Mouse (Mus musculus) thymus, postnatal 10 days (tissue): ENCODE measurements around the gene 2300009A05Rik.

Experiments used
- DNase-seq, 2 experiments: peaks; one replicate each; pipeline ENCODE4 v3.0.0; 2021; ENCODE audit warnings: low spot score in 2 of 2

The 2300009A05Rik gene

DNA sequence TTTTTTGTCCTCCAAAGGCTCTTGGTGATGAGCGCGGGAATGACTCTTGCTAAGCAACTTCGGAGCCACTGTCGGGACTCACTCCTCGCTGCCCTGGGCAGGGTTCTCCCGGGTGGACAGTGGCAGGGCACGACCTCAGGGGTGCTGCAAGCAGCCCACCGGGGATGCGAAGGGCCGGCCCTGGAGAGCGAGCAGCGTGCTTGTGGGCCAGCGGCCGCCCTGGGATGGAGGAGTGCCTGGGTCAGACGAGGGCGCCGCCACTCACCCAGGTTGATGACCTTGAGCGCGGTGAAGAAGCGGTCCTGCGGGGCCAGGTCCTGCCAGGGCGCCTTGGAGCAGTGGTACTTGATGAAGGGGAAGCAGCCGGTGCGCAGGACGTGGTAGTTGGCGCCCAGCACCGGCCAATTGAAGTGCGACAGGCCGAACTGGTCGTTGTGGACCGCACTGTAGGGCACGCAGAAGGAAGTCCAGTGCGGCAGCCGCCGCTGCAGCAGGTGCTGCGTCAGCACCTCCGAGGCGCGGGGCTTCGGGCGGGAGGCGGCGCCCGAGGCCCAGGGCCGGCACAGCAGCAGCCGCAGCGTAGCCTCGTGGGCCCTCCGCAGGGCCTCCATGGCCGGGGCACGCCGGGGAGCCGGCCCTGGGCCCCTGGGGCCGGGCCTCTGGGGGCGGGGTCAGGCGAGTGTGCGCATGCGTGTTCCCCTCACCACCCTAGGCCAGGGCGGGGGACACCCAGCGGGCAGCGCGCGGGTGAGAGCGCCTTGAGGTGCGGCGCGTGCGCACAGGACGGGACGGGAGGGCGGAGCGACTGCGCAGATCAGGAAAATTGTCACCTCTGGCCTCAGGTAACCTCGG, at the start of gene 2300009A05Rik:
Gene 2300009A05Rik, minus strand, starts transcription at position 636 of the 852 bp plus-strand sequence.
- peak; percentile 94 to 96 for DNase-seq

DNA sequence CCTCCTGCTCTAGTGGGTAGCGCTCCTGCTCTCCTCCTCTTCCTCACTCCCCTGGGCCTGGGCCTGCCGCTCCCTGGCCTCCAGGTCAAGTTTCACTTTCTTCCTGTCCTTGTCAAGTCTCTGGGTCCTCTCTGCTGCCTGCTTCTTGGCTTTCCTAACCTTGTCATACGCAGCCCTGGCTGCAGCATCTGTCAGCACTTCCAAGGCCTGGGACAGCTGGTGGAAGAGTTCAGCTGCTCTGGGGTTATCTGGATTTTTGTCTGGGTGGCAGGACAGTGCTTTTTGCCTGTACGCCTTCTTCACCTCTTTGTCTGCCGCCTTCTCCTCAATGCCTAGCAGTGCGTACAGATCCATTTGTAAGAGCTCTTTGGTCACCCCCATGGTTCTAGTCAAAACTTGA, 44.6 kb upstream of the 2300009A05Rik start:
- DNase-seq, result no peak

DNA sequence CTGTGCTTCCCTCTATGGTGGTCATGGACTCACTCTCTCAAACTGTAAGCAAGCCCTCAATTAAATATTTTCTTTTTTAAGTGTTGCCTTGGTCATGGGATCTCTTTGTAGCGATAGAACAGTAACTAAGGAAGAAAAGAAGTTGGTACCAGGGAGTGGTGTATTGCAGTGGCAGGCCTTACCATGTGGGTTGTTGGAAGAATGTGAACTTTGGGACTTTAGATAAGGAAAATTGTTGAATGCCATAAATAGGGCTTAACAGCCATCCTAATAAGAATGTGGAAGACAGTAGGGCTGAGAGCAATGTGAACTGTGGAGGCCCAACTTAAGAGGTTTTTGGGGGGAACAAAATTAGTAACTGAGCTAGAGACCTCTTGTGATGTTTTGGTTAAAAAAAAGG, 31.6 kb upstream of the 2300009A05Rik start:
- DNase-seq, result no peak

DNA sequence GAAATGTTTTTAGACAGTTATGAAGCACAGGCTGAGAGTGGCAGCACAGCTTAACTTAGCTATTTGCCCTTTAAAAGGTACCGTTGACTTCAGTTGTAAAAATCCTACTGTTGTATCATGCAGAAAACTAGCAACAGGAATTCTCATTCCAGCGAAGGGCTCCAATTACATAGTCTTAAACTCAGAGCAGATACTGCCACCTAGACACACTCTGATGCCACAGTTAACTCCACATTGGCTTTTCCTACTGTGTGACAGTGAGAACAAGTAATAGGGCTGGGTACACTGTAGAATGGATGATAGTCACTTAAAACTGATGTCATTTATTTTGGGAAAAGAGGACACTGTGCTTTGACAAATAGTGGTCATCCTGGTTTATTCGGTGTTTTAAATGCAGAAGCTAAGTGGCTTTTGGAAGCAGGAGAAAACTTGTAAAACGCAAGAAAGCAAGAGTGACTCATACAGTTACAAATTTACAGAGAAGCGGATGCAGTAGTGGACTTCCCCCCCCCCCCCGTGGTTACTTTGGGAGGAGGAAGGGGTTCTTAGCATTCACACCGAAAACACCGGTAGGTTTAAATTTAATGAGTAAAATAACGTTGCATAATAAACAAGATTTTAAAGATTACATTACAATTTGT, 22.2 kb upstream of the 2300009A05Rik start:
- no peak for DNase-seq

DNA sequence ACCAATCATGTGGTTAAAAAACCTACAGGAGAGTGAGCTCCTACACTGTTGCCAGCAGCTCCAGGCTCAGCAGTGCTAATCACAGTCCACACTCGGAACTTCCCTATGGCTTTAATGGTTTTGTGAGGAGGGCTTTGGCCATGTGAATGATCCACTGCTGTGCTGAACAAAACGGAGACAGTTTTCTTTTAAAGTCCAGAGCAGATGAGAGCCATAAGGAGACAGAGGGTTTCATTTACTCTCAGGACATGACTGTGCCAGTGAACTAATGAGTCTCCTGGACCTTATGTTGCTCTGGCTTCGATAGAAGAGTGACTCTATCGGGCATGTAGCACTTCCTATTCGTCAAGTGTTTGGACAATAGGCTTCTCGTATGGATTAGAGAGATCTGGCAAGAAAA, 21.4 kb upstream of the 2300009A05Rik start:
- DNase-seq, result no peak

DNA sequence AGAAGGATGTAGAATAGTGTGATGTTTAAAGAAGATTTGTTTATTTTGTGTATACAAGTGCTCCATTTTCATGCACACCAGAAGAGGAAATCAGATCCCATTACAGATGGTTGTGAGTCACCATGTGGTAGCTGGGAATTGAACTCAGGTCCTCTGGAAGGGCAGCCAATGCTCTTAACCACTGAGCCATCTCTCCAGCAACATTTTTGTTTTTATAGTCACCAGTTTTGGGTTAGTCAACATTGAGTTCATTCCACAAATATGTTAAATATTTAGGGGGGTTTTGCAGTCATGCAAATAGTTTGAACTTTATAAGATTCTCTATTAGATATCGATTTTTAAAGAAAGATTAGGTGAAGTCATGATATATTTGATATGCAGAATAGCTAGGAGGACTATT, 1.1 kb upstream of the 2300009A05Rik start:
- no peak for DNase-seq

DNA sequence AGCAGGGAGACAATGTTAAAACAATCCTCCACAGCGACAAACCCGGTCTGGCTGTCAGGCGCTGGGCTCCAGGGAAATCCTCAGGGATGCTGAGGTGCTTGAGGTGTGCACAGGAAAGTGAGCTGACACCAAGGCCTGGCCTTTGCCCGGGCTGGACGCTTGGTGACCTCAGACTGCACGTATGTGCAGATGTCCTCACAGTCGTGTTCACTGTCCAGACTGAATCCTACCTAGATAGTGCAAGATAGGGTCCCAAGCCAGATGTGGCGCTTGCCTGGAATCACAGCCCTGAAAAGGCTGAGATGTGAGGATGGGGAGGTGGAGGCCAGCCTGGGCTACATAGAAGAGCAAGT, 393 bp upstream of the 2300009A05Rik start:
- no peak for DNase-seq

DNA sequence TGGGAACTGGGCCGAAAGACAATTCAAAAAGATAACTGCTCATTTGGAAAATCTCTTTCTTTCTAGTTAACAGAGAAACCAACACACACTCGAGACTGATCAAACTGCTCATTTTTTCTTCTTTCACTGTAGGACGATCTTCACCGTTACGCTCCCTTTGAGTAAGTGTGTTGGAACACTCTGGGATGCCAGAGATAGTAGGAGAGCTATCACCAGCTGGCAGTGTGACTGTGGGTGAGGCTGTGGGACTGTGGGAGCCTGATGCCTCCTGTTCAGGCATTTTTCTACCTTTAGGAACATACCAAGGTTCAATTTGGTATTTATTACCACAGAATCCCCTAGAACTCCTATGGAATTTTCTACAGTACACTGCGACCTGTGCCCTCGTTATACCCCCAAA, 3.4 kb downstream of the 2300009A05Rik start:
- no peak for DNase-seq

DNA sequence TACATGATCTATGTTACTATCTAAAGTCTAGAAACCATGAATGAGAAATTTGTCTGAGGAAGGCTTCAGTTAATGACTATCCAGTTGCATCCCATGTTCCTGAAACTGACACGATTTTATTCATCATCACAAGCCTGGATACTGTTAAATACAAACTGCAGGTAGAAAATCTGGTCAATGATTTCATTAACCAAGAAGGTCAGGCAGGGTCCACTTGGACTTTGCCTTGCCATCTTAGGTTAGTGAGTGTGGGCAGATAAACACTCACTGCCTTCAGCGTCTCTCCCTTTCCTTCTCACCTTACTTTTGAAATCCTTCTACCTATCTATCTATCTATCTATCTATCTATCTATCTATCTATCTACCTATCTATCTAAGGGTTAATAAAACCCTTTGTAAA, 7.7 kb downstream of the 2300009A05Rik start:
- no peak for DNase-seq

DNA sequence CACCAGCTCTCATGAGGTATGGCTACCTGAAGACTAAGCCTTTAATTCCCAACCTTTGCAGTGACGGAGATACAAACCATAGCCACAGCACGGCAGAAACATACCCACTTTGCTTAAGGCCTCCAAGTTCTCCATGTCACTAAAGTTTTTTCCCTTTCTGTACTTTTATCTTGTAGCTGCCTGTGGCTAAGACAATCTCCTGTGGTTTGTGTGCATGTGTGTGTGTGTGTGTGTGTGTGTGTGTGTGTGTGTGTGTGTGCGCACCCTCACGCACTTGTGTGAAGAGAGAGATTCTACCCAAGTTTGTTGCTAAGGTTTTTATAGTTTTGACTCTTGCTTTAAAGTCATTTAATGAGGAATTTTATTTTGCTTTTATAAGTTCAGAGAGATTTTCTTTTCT, 16.3 kb downstream of the 2300009A05Rik start:
- DNase-seq, result no peak

DNA sequence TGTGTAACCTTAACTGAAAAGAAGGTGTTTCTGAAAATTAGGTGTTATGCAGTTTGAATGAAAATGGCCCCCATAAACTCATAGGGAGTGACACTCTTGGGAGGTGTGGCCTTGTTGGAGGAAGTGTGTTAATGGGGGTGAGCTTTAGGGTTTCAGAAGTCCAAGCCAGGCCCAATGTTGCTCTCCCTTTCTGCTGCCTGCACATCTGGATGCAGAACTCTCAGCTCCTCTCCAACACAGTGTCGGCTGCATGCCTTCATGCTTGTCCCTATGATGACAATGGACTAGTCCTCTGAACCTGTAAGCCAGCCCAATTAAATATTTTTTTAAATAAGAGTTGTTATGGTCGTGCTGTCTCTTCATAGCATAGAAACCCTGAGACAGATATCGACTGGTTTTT, 18.7 kb downstream of the 2300009A05Rik start:
- DNase-seq, result no peak

DNA sequence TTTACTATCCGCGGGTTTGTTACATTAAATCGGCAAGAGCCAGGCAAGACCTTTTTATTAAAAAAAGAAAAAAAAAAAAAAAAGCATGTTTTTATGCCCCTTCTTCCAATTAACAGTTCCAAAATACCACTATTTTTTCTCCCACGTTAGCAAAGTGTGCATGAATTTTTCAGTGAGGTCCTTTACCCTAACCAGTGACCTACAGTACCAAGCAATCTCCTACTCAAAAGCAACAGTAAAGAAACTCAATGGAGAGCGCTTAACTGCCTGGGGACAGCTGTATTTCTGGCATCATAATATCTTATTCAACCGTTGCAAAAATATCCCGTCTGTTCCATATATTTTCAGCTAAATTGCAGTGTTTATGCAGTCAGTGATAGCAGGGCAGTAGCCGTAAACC, 20.9 kb downstream of the 2300009A05Rik start:
- no peak for DNase-seq

DNA sequence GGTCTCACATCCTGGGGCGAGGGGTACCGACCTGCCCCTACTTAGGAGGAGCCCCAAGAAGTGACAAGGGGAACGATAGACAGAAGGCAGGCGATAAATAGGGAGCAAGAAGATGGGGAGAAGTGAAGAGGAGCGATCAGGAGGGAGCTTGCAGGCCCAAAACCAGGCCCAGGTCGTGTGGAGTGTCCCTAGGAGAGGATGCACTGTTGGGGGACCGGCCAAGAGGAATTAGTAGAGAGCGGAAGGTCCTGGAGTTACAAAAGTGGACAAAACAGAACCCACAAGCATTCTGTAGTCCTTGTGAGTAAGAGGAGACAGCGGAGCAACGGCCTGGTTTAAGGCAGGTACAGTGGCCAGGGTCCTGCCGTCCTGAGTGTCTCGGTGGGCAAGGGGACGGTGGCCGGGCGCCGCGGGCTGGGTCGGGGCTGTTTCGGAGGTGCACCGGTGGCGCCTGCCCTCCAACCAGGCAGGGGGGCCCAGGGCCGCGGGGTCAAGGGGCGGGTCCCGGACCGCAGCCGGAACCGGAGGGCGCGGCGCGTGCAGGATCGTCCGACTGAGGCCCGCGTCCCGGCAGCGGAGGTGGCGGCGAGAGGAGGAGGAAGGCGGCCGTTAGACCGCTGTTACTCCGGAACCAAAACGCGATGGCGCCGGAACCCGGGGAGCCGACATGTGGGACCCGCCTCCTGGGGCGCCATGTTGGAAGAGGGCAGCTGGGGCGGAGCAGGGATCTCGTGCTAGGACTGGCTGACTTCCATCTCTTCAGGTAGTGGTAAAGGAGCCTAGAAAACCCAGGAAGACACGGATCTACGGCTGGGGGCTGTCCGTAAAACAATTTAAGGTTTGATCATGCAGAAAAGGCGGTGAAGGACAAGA, 21.5 kb downstream of the 2300009A05Rik start, which contains the start of gene Map2k5:
Gene Map2k5, minus strand, starts transcription at position 633 of the 873 bp plus-strand sequence.
- DNase-seq, result peak; percentile 88 to 92

DNA sequence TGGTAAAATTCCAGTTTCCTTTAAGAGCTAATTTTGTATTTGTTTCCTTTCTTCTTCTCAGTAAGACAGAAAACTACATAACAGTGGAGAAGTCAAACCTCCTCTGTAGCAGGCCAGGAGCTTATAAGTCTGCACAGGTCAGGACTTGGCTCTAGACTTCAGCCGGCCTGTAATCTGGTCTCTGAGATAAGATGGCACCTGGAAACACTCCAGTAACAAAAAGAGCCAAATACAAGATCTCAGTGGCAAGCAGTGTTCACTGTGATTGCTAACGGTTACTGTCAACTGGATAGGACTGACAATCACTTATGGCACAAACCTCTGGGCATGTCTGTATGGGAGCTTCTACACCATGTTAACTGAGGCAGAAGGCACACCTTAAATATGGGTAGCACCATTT, 25.7 kb downstream of the 2300009A05Rik start:
- no peak for DNase-seq

DNA sequence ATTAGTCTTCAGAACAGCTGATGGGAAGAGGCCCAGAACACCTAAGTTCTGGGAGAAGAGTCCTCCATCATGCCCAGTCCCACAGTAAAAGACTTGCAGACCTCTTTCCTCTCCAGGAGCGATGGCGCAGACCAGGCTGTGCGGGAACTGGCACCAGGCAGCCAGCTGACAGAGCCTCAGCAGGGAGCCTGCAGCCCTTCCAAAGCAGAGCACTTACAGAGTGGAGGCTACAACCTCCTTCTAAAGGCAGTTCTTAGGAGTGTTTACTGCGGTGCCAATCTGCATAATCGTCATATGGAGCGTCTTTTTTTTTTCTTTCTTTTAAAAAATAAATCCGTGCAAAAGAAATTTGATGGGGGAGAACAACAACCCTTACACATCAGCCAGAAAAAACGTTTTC, 26.5 kb downstream of the 2300009A05Rik start:
- no peak for DNase-seq

DNA sequence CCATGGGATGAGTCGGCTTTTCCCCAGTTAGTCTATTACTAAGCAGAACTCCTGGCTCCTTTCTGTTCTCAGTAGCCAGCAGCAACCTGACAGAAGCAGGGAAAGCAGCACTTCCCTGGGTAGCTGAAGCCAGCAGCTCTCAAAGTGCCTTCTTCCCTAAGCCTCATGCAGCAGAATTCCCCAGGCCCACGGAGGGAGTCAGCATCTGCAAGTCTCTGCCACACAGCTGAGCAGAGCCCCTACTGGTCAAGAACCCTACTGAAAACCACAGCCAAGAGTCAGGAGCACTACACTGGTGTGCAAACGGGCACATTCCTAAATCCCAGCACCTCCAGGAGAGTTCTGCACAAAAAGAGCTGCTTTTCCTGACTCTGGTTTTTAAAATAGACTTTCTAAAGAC, 38.6 kb downstream of the 2300009A05Rik start:
- no peak for DNase-seq

DNA sequence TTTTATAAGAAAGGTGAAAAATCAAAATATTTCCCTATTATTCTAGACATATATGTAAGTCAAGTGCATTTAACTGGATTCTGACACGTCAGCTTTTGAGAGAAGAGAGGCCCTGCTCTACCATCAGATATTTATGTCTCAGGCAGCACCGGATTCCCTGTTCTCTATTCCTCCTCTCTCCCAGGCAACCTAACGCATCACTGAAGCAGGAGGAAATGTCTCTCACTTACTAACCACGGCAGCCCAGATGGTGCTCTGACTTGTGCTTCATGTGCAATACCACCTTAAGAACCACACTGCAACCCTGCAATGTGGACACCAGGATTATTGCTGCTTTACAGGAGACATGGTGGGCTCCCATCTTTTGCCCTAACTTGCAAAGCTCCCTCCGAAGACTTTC, 40.0 kb downstream of the 2300009A05Rik start:
- DNase-seq, result no peak

DNA sequence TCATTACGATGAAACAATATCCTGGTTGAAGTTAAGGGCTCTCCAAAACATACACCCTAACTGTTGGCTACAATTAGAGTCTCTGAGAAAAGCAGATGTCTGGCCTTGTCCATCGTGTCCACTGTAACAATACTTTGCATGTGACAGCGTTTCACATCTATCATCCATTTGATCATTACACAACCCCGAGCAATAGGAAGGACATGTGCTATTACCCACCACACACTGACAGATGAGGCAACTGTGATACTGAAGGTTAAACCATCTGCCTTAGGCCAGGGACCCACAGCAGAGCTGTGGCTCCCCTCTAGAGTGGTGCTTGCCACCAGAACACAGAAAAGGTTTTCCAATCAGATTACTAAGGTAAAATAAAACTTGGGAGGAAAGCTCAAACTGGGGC, 42.3 kb downstream of the 2300009A05Rik start:
- DNase-seq, result no peak

DNA sequence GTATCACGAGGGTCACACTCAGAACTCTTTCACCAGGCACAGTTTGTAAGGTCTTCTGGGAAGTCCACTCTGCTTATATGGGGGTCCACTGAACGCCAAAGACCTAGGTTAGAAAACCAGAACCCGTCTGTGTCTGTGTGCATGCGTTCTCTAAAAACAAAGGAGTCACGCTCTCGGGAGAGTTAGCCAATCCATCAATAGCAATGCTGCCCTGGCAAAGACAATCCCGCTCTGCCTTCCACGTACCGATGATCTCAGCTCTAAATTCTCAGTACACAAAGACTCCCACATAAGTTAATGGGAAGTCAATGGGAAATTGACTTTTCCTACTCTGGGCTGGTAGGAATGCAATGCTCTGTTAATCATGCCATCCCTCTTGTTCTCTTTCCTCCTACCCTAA, 42.8 kb downstream of the 2300009A05Rik start:
- no peak for DNase-seq

DNA sequence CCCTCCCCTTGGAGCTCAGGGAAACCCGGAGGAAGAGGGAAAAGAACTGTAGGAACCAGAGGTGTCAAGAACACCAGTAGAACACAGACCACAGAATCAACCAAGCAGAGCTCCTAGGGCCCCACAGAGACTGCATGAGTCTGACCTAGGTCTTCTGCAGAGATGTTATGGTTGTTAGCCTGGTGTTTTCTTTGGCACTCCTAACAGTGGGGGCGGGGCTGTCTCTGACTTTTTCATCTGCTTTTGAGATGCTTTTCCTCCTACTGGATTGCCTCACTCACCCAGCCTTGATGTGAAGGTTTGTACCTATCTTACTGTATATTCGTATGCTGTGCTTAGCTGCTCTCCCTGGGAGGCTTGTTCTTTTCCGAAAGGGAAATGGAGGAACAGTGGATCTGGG, 44.9 kb downstream of the 2300009A05Rik start:
- no peak for DNase-seq

DNA sequence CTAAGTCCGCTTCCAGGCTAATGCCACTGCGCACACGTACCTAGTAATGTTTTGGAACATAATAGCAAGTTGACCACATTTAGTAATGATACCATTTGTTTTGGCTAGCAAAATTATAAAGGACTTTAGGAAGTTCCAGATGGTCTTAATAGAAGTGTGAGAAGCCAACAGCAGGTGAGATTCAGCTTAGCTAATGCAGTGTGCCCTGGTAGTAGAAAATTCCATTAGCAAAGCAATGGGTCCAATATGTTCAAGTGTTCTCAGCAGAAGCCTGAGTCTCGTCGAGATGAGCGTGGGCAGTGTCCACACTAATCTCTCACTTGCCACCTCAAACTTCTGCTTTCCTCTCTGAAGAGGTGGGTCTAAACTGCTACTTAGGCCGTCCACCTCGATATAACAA, 49.0 kb downstream of the 2300009A05Rik start:
- DNase-seq, result no peak

DNA sequence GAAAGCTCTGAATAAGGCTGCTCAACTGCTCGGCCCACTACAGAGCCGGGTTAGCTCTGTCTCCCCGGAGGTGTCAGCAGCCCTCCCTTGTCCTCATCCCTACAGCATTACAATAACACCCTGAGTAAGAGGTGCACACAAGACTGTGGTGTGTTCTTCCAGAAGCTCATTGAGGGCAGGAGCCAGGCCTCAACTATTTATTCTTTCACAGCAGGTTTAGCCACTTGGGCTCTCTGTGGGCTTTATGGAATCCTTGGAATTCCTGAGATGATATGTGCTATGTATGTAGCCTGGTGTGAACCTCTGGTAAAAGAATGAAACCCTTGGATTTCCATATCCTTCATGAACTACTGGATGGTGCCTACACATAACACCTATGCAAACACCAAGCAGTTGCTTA, 49.8 kb downstream of the 2300009A05Rik start:
- no peak for DNase-seq
